Mouse (Mus musculus) stomach, embryonic 16.5 days (tissue): Measurements from ENCODE around the gene Slc1a3. TPM values are rescaled to one million over a fixed set of nuclear protein-coding genes. Genes with fewer than 3 reads are reported as not detected.

Experiments
- ATAC-seq: fragments of 200-750 bp; cut with Nextera tagmentation; 2 replicates; pipeline ENCODE4 v1.8.0; 2017; ENCODE audit warnings: moderate number of reproducible peaks, moderate TSS enrichment; ENCODE audit not compliant: insufficient read depth, low FRiP score
- H3K27ac ChIP-seq: fragments of 300-500 bp; sonication (generic); 2 replicates; pipeline ENCODE4 v1.5.1; 2014; ENCODE audit warnings: low read length
- H3K27me3 ChIP-seq: fragments of 300-500 bp; sonication (generic); 2 replicates; pipeline ENCODE4 v1.6.1; 2014; ENCODE audit warnings: low read length, control low read depth, mixed read lengths; ENCODE audit not compliant: control insufficient read depth, insufficient read depth
- H3K36me3 ChIP-seq: fragments of 300-500 bp; sonication (generic); 2 replicates; pipeline ENCODE4 v1.6.1; 2014; ENCODE audit warnings: low read length; ENCODE audit not compliant: control insufficient read depth, insufficient read depth
- H3K4me1 ChIP-seq: fragments of 300-500 bp; sonication (generic); 2 replicates; pipeline ENCODE4 v1.6.1; 2014; ENCODE audit warnings: low read length, control low read depth, mixed read lengths; ENCODE audit not compliant: control insufficient read depth, insufficient read depth
- H3K4me2 ChIP-seq: fragments of 300-500 bp; sonication (generic); 2 replicates; pipeline ENCODE4 v1.6.1; 2014; ENCODE audit warnings: low read depth, low read length, mixed read lengths
- H3K4me3 ChIP-seq: fragments of 300-500 bp; sonication (generic); replicated peaks from 2 replicates; pipeline ENCODE4 v1.5.1; 2014; ENCODE audit warnings: mild to moderate bottlenecking, low read length
- H3K9ac ChIP-seq: fragments of 300-500 bp; sonication (generic); 2 replicates; pipeline ENCODE4 v1.6.1; 2014; ENCODE audit warnings: low read length
- H3K9me3 ChIP-seq: fragments of 300-500 bp; sonication (generic); replicated peaks from 2 replicates; pipeline ENCODE4 v1.6.1; 2016; ENCODE audit warnings: low read length, control low read depth; ENCODE audit not compliant: control insufficient read depth
- WGBS: fragments of 180-500 bp; shearing (Covaris S2); extraction: QIAGEN DNeasy Blood & Tissue Kit; methylation state at CpG from one replicate; pipeline ENCODE4 v1.1.7; 2014; 5-methylcytosine and 5-hydroxymethylcytosine counted together
- polyA plus RNA-seq: library from polyadenylated mRNA; unstranded; fragments of >200 nt; fragmentation: Nextera tagmentation; extraction: Ambion mirVana; gene quantifications from 2 replicates; pipeline ENCODE4 v1.2.1, GENCODE M21; 2015

The Slc1a3 gene
- polyA plus RNA-seq: 12.2 and 14.2 TPM in 2 replicates

DNA sequence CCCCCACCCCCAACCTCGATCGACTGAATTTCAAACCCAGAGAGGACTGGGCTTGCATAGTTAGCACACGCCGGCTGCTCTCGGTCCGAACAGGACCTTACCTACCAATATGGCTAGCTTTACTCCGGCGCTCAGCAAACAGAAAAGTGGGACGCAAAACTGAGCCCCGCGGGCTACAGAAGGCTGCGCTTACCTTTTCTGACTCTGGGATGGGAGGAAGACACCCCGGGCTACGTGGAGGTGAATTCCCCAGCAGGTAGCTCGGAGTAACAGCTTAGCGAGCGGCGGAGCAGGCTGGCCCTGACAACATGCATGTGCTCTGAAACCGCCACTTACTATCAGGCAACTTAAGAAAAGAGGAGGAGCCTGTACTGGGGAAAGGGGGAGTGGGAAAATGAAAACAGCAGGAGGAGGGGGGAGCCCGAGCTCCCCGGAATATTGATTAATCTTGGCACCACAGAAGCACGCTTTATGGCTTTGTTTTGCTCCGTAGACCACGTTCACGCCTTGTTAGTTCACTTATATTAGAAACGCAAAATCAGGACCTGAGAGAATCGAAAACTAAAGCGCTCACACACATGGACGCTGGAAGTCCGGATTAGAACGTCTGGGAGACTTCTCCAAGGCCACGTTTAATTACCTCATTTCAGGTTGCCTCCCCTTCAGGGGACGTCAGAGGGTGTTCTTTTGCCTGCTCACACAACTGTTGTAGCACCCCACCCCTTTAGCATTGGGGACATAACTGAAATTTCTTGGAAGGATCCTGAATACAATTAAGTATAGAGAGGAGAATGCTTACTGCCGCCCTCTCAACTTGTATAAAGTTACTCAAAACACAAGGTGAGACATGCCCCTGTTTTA lies at the start of gene Slc1a3:
TSS of gene Slc1a3 (minus strand) at position 619 of the 861 bp plus-strand sequence.
- under 1% methylated on average over 34 of the region's 34 CpGs for WGBS
- H3K9me3 ChIP-seq: no peaks in the 10 kb centered on the region
- peak within 1 kb of the TSS; percentile 68 for H3K4me3 ChIP-seq
- no peaks in the 10 kb centered on the region for H3K27me3 ChIP-seq
- H3K36me3 ChIP-seq: no peaks in the 10 kb centered on the region
- peak within 1 kb of the TSS; percentile 41; the same call in 1 of the 2 replicates for H3K27ac ChIP-seq
- peak within 1 kb of the TSS; percentile 81 for H3K4me2 ChIP-seq
- peak within 1 kb of the TSS; percentile 75 for H3K9ac ChIP-seq
- H3K4me1 ChIP-seq: no peaks in the 10 kb centered on the region; the same call in 1 of the 2 replicates
- peak; percentile 90 for ATAC-seq

DNA sequence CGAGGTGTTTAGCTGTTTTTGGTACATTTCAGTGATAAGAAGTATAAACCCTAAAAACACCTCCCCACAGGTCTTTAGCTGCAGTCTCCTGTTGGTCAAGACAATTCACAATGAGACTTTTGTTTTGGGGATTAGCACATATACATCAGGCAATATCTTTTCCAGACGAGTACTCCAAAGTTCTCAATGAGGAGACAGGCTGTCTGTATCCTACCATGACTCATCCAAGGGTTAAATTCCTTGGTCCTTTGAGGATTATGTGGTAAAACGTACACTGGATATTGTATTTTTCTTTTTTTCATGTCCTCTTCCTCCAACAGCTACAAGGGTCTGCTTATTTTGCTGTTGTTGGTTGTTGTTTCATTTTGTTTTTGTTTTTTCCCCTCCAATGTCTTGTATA lies 48.5 kb upstream of the Slc1a3 start:
- H3K9ac ChIP-seq: no peak overlapping the region
- no peaks in the 10 kb centered on the region for H3K36me3 ChIP-seq
- no peak for ATAC-seq
- WGBS: 57% methylated on average over 3 of the region's 3 CpGs
- H3K4me3 ChIP-seq: no peak overlapping the region
- H3K9me3 ChIP-seq: no peaks in the 10 kb centered on the region
- peaks cover 5% of the 10 kb centered on the region for H3K4me1 ChIP-seq
- no peak overlapping the region for H3K27ac ChIP-seq
- H3K4me2 ChIP-seq: no peak overlapping the region
- H3K27me3 ChIP-seq: no peaks in the 10 kb centered on the region

DNA sequence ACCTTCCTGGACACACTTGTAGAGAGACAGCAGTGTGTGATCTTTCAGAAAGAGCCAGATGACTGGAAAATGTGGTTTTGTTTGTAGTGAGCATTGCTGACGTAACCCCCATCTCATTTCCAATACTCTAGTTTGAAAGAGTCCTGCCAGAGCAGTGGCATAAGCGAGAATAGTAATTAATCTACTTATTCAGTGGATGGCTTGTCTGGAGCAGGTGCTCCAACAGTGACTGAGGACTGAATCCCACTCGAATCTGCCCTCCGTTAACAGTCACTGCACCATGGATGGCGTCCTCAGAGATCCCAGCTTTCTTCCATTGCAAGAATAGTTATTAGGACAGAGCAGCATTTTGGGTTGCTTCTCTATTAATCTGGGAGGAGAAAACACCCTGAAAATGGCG lies 45.9 kb upstream of the Slc1a3 start:
- Histone ChIP-seq H3K36me3 (no peaks in the 10 kb centered on the region), H3K4me2 (no peak overlapping the region), H3K4me3 (no peak overlapping the region), H3K27me3 (no peaks in the 10 kb centered on the region), H3K27ac (no peak overlapping the region), H3K9ac (no peak overlapping the region), H3K4me1 (peaks cover under 1% of the 10 kb centered on the region; the same call in 1 of the 2 replicates), H3K9me3 (no peaks in the 10 kb centered on the region)
- no peak for ATAC-seq
- 82% methylated on average over 6 of the region's 6 CpGs for WGBS

DNA sequence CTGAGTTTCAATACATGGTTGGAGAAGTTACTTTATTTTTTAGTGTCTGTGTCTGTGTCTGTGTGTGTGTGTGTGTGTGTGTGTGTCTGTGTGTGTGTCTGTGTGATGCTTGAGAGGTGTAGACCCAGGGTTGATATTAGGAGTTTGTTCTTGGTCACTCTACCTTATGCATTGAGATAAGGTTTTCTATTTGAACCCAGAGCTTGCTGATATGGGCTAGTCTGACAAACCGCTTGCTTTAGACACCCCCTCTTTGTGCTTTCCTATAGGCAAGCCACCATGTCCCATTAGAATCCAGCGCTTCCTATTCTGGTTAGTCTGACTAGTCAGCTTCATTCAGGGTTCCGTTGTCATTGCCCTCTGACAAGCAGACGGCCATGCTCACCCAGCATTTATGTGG lies 39.2 kb upstream of the Slc1a3 start:
- no peak for ATAC-seq
- no peaks in the 10 kb centered on the region for H3K4me1 ChIP-seq
- WGBS: 81% methylated on average over 4 of the region's 4 CpGs
- no peak overlapping the region for H3K4me2 ChIP-seq
- no peaks in the 10 kb centered on the region for H3K36me3 ChIP-seq
- H3K9me3 ChIP-seq: no peaks in the 10 kb centered on the region
- H3K27ac ChIP-seq: no peak overlapping the region
- no peak overlapping the region for H3K9ac ChIP-seq
- H3K27me3 ChIP-seq: no peaks in the 10 kb centered on the region
- H3K4me3 ChIP-seq: no peak overlapping the region

DNA sequence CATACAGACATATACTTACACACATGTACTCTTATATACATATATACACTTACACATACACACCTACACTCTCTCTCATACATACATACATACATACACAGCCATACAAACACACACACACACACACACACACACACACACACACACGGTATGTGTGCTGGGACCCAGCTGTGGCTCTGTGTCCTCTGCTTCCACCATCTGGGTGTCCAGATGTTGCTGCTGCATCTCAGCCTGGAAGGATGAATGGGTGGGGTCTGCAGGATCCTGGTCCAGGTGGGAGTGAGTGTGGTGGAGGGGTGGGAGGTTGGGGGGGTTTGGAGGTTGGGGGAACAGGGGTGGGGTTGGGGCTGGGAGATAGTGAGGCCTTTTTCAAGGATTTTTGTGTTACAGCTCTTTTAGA lies 38.2 kb upstream of the Slc1a3 start:
- 64% methylated on average over 1 of the region's 1 CpGs for WGBS
- no peak for ATAC-seq

DNA sequence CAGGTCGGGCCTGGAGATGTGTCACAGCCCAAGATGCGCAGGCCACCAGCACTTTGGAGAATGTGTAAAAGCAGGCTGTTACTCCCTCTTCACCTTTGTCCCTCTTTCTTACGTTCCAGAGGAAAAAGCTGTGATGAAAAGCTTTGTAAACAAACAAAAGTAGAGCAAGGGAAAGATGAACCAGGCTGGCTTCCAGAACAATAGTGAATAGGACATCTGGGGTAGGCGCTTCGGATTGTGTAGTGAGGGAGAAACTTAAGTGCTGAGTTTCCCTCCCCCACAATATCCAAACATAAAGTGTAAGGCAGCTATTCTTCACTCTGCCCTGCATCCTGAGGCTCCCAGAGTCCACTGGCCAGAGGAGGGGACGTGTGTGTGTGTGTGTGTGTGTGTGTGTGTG lies 31.0 kb upstream of the Slc1a3 start:
- no peak overlapping the region for H3K9ac ChIP-seq
- no peak overlapping the region for H3K27ac ChIP-seq
- no peaks in the 10 kb centered on the region for H3K4me1 ChIP-seq
- H3K36me3 ChIP-seq: no peaks in the 10 kb centered on the region
- 40% methylated on average over 6 of the region's 6 CpGs for WGBS
- H3K4me3 ChIP-seq: no peak overlapping the region
- no peak for ATAC-seq
- no peak overlapping the region for H3K4me2 ChIP-seq
- H3K27me3 ChIP-seq: no peaks in the 10 kb centered on the region
- no peaks in the 10 kb centered on the region for H3K9me3 ChIP-seq

More for the DNA sequence above, 38.2 kb upstream of the Slc1a3 start:
- Histone ChIP-seq H3K27me3 (no peaks in the 10 kb centered on the region), H3K4me3 (no peak overlapping the region), H3K9ac (no peak overlapping the region), H3K4me1 (no peaks in the 10 kb centered on the region), H3K9me3 (no peaks in the 10 kb centered on the region), H3K27ac (no peak overlapping the region), H3K4me2 (no peak overlapping the region), H3K36me3 (no peaks in the 10 kb centered on the region)

DNA sequence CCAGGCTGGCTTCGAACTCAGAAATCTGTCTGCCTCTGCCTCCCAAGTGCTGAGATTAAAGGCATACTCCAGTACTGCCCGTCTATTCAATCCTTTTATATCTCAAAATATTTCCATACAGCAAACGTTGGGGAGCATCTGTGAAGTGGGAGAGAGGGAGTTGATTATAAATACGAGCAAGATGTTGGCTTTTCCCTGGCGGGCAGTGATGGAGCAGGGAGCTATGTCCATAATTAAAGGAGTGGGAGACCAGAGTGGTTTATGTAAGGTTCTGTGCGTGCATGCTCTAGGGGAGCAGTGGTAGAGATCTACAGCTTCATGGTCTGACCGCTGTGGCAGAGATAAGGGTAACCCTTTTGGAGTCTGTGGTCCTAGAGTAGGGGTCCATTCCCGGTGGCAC lies 30.2 kb upstream of the Slc1a3 start:
- Histone ChIP-seq H3K4me2 (no peak overlapping the region), H3K4me1 (no peaks in the 10 kb centered on the region), H3K27me3 (no peaks in the 10 kb centered on the region), H3K27ac (no peak overlapping the region), H3K36me3 (no peaks in the 10 kb centered on the region), H3K4me3 (no peak overlapping the region), H3K9ac (no peak overlapping the region), H3K9me3 (no peaks in the 10 kb centered on the region)
- no peak for ATAC-seq
- WGBS: 91% methylated on average over 8 of the region's 8 CpGs

DNA sequence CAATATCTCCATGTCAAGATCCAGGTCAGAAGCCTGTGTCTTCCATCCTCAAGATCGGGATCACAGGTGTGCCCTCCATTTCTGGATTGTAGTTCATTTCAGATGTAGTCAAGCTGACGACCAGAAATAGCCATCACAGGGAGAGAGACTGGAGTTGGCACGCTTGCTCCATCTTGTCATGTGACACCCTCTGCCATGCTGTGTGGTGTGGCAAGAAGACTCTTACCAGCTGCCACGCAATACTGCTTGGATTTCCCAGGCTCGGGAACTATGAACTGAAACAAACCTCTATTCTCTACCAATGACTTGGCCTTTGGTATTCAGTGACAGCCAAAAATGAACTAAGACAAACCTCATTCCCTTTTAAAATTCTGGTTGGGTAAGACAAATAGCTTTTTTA lies 27.6 kb upstream of the Slc1a3 start:
- Histone ChIP-seq H3K27me3 (no peaks in the 10 kb centered on the region), H3K27ac (no peak overlapping the region), H3K4me2 (no peak overlapping the region), H3K4me1 (no peaks in the 10 kb centered on the region), H3K9ac (no peak overlapping the region), H3K4me3 (no peak overlapping the region), H3K36me3 (no peaks in the 10 kb centered on the region), H3K9me3 (no peaks in the 10 kb centered on the region)
- ATAC-seq: no peak
- 87% methylated on average over 5 of the region's 5 CpGs for WGBS

DNA sequence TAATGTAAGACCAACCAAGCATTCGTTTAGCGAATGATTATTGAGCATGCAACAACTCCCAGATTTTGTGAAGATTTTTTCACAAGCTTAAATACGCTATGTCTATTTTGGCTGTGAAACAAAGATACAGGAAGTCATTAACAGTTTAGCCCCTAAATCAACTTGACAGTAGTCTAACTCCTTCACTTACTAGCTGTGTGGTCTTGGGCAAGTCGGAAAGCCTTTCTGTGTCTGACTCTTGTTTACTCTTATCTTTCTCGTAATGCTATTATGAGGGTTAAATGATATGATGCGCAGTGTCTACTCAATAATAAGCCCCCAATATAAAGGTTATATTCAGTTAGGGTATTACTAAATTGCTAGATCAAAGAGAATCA lies 23.8 kb upstream of the Slc1a3 start:
- Histone ChIP-seq H3K4me1 (no peaks in the 10 kb centered on the region), H3K4me3 (no peak overlapping the region), H3K4me2 (no peak overlapping the region), H3K27me3 (no peaks in the 10 kb centered on the region), H3K36me3 (no peaks in the 10 kb centered on the region), H3K27ac (no peak overlapping the region), H3K9me3 (no peaks in the 10 kb centered on the region), H3K9ac (no peak overlapping the region)
- WGBS: 53% methylated on average over 6 of the region's 6 CpGs
- no peak for ATAC-seq
